Mouse (Mus musculus) small intestine, adult 10 weeks (tissue): Measurements from ENCODE around the gene Pwp2. TPM values are rescaled to one million over a fixed set of nuclear protein-coding genes. Genes with fewer than 3 reads are reported as not detected.

Source experiments
- polyA plus RNA-seq: library from polyadenylated mRNA; stranded (reverse); fragments of 350-450 nt; fragmentation: Illumina TruSeq; extraction: RNeasy Lipid Tissue Mini Kit (QIAGEN cat#74804); gene quantifications from one replicate; pipeline ENCODE4 v1.2.3, GENCODE M21; 2014; ENCODE audit warnings: low replicate concordance

Pwp2 gene
- polyA plus RNA-seq, result 1.4 TPM

GRCm38 (mm10) chr10:78184531-78185380, at the start of gene Pwp2:
Gene Pwp2 (minus strand): TSS chr10:78185149.

GRCm38 (mm10) chr10:78169281-78170042, 15.5 kb downstream of the Pwp2 start, which contains the start of gene D10Jhu81e:
Gene D10Jhu81e (minus strand): TSS chr10:78169782.

Other genes with a start within 250 kb of the Pwp2 start
- 1.3 TPM for gene Trpm2, start 214.6 kb downstream of the Pwp2 start, polyA plus RNA-seq
- 0.33 TPM for gene 1810043G02Rik, start 206.6 kb downstream of the Pwp2 start, polyA plus RNA-seq
- gene Pfkl, start 175.1 kb downstream of the Pwp2 start, polyA plus RNA-seq, result 0.52 TPM
- gene Dnmt3l, start 143.2 kb downstream of the Pwp2 start, polyA plus RNA-seq, result 0.41 TPM
- not detected for gene Aire, start 141.5 kb downstream of the Pwp2 start, polyA plus RNA-seq
- 4.6 TPM for gene Icosl, start 115.8 kb downstream of the Pwp2 start, polyA plus RNA-seq
- gene D10Jhu81e, start 15.4 kb downstream of the Pwp2 start, polyA plus RNA-seq, result 14.9 TPM
- gene Trappc10, start 59.5 kb upstream of the Pwp2 start, polyA plus RNA-seq, result 18.2 TPM
- 25.7 TPM for gene Agpat3, start 167.3 kb upstream of the Pwp2 start, polyA plus RNA-seq
- gene Rrp1, start 227.9 kb upstream of the Pwp2 start, polyA plus RNA-seq, result 7.9 TPM
- 22.2 TPM for gene Cstb, start 240.5 kb upstream of the Pwp2 start, polyA plus RNA-seq